Mouse (Mus musculus) right cerebral cortex, adult 18-20 months (tissue): Measurements from ENCODE around the gene Bpifb1.
"Not testable (repeated sequence)": the region's sequence is repeated elsewhere in the genome, so short reads cannot be mapped to it uniquely, and the experiment has no call there.

Experiments used
- DNase-seq: peaks from one replicate; pipeline ENCODE4 v3.0.0; 2022; ENCODE audit warnings: mixed read lengths

Gene Bpifb1

DNA sequence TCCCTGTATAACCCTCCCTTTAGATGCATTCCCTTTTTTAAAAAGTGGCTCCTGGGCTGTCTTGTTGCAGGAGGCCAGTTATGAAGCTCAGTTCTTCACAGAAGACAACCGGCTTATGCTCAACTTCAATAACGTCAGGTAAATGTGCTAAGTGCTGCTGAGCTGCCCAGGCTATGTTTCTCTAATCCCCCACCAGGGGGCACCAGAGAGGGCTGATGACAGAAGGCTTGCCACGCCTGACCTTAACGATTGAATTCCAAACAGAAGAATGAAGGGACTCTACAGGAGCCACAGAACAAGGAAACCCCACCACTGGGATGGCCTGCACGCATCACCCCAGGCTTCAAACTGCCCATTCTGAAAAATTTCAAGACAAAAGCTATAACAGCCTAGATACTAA lies 24.6 kb downstream of the Bpifb1 start:
- DNase-seq, result peak; percentile 60

GRCm38 (mm10) chr2:154219950-154220349 lies 29.3 kb downstream of the Bpifb1 start:
- no peak for DNase-seq

DNA sequence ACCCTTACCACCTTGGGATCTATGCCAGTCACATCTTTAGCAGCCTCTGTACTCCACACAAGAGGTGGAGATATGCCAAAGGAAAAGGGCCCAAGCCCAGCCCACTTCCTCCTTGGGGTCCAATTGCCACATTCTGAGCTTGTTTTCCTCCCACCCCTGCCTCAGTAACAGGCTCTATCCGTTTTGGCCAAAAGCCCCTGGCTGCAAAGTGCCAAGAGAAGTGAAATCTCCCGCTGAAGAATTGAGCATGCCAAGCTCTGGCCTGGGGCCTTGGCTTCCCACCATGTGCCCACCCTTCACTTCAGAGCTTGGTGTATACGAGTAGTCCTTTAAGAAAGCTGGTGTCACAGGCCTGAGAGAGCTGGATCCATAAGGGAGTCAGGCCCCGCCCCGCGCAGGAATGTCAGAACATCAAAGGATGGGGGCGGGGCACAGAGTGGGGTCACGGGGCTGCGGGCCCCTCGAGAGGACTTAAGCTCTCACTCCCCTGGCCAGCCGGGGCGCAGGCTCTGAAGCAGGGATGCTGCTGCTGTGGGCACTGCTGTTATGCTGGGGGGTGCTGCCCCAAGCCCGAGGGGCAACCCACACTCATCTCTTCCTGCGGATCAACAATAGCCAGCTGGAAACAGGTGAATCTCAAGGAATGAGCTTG lies 32.8 kb downstream of the Bpifb1 start, which contains the start of gene Bpifb5:
Gene Bpifb5 (plus strand): TSS at position 478 of the 652 bp plus-strand sequence.
- DNase-seq, result no peak

DNA sequence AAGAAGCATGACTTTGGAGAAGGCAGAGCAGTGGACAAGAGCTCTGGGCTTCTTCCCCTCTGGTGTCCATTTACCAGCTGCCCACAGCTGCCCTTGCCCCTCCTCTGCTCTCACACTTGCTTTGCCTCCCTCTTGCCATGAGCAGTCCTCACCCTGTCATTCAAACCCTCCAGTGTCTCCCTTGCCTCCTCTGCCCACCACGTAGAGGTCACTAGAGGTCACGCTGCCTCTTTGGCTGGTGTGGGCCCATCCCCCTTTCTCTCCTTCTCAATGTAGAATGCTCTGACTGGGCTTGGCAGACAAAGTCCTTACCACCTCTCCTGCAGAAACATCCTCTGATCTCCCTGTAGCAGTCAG lies 33.3 kb downstream of the Bpifb1 start:
- no peak for DNase-seq

DNA sequence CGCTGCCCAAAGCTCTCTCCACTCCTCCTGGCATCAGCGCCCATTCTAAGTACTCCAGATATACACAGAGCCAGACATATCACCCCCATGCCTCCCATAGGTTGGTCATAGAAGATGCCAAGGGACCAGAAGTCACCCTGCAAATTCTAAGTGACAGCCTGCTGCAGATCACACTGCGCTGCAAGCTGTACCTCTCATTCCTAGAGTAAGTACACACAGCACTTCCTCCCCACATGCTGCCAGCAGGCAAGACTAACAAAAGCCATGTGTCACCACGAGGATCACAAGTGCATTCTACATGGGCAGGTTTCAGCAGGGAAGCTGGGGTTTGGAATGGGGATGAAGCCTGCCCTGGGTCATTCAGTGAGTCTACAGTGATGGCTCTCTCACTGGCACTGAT lies 36.4 kb downstream of the Bpifb1 start:
- no peak for DNase-seq

GRCm38 (mm10) chr2:154227830-154228229 lies 37.2 kb downstream of the Bpifb1 start:
- no peak for DNase-seq

GRCm38 (mm10) chr2:154233426-154233825 lies 42.8 kb downstream of the Bpifb1 start:
- DNase-seq, result peak; percentile 18

DNA sequence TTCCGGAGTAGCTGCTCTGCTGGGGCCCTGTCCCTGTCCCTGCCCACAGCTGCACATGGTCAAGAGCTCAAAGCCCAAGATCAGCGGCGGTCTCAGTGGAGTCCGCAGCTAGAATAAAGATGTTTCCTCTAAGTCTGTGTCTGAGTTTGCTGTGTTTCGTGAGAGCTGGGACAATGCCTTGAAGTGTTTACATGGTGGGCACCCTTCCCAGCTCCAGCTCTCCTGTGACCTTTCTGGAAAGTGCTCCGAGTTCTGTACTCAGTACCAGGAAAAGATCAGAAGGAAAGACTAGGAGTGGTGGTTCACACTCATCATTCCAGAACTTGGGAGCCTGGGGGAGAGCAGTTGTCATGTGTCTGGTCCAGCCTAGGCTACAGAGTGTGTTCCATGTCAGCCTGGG lies 50.2 kb downstream of the Bpifb1 start:
- no peak for DNase-seq

GRCm38 (mm10) chr2:154242726-154243125 lies 52.1 kb downstream of the Bpifb1 start:
- DNase-seq, result not testable (repeated sequence)

DNA sequence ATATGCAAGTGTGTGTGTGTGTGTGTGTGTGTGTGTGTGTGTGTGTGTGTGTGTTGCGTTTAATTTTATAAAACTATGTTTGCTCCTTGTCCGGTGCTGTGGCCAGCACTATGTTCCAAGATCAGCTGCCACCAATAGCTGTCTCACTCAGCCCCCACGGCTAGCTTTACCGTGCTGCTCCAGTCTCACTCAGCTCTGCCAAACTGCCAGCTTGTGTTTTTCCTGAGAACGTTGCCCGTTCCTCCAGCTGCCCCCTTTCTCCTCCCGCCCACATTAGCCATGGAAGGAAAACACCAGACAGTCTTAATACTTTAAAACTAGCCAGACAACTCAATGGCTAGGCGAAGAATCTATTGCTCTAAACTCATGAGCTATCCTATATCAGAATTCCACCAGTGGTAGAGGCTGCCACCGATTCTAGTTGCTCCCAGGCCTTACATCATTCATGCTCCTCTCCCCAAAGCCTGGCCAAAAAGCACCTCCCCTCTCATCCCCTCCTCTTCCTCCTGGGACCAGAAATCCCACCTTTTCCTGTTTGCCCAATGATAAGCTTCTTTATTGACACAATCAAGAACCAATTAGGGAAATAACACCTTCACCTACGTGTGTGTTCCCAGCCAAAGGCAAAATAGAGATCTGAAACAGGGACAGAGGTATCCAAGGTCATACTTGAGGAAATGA lies 52.9 kb downstream of the Bpifb1 start:
- DNase-seq, result peak; percentile 81

DNA sequence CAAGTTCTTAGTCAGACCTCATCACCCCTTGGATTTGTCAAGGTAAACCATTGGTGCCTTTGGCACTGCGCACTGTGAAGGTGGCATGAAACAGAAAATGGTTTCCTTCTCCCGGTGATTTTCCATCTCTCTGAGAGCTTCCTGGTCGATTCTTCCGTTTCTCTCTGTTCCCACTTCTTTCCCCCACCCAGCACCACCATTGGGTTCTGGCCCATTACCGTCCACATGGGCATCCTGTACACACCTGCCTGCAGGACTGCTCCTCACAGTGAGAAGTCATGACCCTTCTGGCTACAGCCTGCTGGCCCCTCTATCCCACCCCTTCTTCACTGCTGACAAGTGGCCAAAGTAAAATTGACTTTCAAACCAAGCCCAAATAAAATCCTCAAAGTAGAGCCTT lies 54.7 kb downstream of the Bpifb1 start:
- DNase-seq, result no peak

DNA sequence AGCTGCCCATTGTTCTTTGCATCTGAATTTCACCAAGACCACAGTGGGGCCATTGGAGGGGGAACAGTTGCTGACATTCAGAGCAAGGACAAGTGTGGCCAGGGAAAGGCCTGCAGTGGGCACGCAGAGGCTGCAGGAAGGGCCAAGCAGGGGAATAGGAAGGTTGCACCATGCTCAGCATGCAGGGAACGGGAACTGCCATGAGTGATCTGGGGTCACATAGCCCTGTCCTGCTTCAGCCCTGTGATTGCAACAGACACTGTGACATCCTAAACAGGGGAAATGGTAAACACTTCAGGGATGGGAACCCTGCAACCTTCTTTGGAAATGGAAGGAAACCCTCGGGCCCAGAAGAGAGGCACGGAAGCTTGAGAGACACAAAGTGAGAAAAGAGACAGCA lies 64.6 kb downstream of the Bpifb1 start:
- not testable (repeated sequence) for DNase-seq

DNA sequence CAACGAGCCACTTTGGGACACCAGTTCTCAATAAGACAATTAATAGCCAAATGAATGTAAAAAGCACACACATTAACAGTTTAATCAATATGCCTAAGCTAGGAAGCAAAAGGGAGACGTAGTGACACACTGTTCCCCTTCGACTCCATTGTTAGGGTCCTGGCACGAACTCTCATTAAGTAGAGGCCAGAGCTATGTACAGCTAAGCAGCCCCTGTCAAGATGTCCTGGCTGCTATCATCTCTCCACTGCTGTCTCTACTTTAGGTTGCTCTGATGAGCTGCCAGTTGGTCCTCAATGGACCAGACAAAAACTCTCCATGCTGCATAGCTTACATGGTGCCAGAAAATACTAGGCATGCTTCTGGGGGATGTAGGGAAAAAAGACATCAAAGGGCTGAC lies 65.2 kb downstream of the Bpifb1 start:
- no peak for DNase-seq

DNA sequence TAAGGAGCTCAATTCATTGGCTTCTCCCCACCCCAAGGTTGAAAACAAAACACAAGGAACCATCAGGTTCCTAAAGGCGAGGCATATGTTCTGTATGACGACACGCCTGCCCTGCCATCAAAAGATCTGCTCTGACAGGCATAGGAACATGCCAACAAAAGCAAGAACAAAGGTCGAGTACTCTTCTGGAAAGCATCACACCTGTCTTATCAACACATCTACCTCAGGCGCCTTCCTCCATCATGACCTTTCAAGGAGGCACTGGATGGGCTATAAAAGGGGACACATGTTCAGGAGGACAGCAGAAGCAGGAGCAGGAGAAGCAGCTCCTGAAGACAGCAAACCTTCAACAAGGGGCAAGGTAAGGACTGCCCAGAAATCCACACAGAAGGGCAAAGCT lies 66.9 kb downstream of the Bpifb1 start, which contains the start of gene Bpifb9a:
Gene Bpifb9a (plus strand): TSS at position 301 of the 400 bp plus-strand sequence.
- not testable (repeated sequence) for DNase-seq

DNA sequence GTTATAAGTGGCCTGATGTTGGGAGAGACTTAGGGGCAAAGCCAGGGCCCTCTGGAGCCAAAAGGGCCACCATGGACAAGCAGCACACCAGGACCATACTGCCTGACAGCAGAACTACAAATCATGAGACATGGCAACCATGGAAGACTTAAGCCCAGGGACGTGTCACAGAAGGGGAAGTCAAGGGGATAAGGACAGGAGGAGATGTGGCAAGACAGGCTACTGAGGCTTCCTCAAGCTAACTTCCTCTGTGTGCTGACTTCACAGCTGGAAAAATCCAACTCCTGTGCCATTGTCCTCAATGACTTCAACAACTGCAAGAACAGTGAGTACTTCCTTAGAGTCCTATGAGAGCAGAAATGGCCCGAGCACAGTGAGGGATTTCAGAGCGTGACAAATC lies 73.8 kb downstream of the Bpifb1 start:
- DNase-seq, result not testable (repeated sequence)
